Mouse (Mus musculus): Measurements from ENCODE around the gene Pcnx4.
"Not testable (repeated sequence)": the region's sequence is repeated elsewhere in the genome, so short reads cannot be mapped to it uniquely, and the experiment has no call there.

The Pcnx4 gene

GRCm38 (mm10) chr12:72598731-72599130 is 62.5 kb downstream of the Pcnx4 start:
- not testable (repeated sequence) for DNase-seq (ENCODE audit: low spot score)

GRCm38 (mm10) chr12:72612053-72612452 is 75.9 kb downstream of the Pcnx4 start:
- no peak for DNase-seq (ENCODE audit: low spot score)

- no peak for DNase-seq (ENCODE audit: low spot score)
Measured at GRCm38 (mm10) chr12:72620856-72621255, 84.7 kb downstream of the Pcnx4 start.

GRCm38 (mm10) chr12:72621441-72621840 is 85.3 kb downstream of the Pcnx4 start:
- no peak for DNase-seq (ENCODE audit: low spot score)

- DNase-seq (ENCODE audit: low spot score), result no peak
Measured at GRCm38 (mm10) chr12:72622853-72623496, 86.8 kb downstream of the Pcnx4 start.

- no peak for DNase-seq (ENCODE audit: low spot score)
Measured at GRCm38 (mm10) chr12:72628751-72629150, 92.6 kb downstream of the Pcnx4 start.
